Mouse (Mus musculus) forebrain, embryonic 13.5 days (tissue): ENCODE measurements around the gene 2810004N23Rik. TPM values are rescaled to one million over a fixed set of nuclear protein-coding genes. Genes with fewer than 3 reads are reported as not detected.
A peak's percentile ranks its signal among the peaks of the same experiment; 100 is the strongest.

Experiments
- ATAC-seq: fragments of 200-750 bp; cut with Nextera tagmentation; 2 replicates; pipeline ENCODE4 v1.8.0; 2017
- H3K27ac ChIP-seq: fragments of 300-500 bp; sonication (generic); 2 replicates; pipeline ENCODE4 v1.5.1; 2015; ENCODE audit warnings: inconsistent platforms, mild to moderate bottlenecking, moderate library complexity
- H3K27me3 ChIP-seq: fragments of 300-500 bp; sonication (generic); 2 replicates; pipeline ENCODE4 v1.6.1; 2015; ENCODE audit warnings: mild to moderate bottlenecking, inconsistent platforms
- H3K36me3 ChIP-seq: fragments of 300-500 bp; sonication (generic); 2 replicates; pipeline ENCODE4 v1.6.1; 2015; ENCODE audit warnings: mild to moderate bottlenecking, inconsistent platforms; ENCODE audit not compliant: poor library complexity, severe bottlenecking
- H3K4me1 ChIP-seq: fragments of 300-500 bp; sonication (generic); 2 replicates; pipeline ENCODE4 v1.6.1; 2015; ENCODE audit warnings: inconsistent platforms
- H3K4me2 ChIP-seq: fragments of 300-500 bp; sonication (generic); 2 replicates; pipeline ENCODE4 v1.6.1; 2015; ENCODE audit warnings: inconsistent platforms, mild to moderate bottlenecking, moderate library complexity
- H3K4me3 ChIP-seq: fragments of 300-500 bp; sonication (generic); 2 replicates; pipeline ENCODE4 v1.5.1; 2015; ENCODE audit warnings: mild to moderate bottlenecking, inconsistent platforms
- H3K9ac ChIP-seq: fragments of 300-500 bp; sonication (generic); 2 replicates; pipeline ENCODE4 v1.6.1; 2015; ENCODE audit warnings: mild to moderate bottlenecking, inconsistent platforms
- H3K9me3 ChIP-seq: fragments of 300-500 bp; sonication (generic); replicated peaks from 2 replicates; pipeline ENCODE4 v1.6.1; 2016; ENCODE audit warnings: inconsistent platforms
- WGBS: fragments of 180-500 bp; shearing (Covaris S2); methylation state at CpG from one replicate; pipeline ENCODE4 v1.1.7; 2015; 5-methylcytosine and 5-hydroxymethylcytosine counted together
- polyA plus RNA-seq: library from polyadenylated mRNA; unstranded; fragments of >200 nt; fragmentation: Nextera tagmentation; extraction: Ambion mirVana; gene quantifications from 2 replicates; pipeline ENCODE4 v1.2.1, GENCODE M21; 2015

2810004N23Rik gene
- polyA plus RNA-seq, 1 experiment from 2014 or later, result 48.0 TPM

DNA sequence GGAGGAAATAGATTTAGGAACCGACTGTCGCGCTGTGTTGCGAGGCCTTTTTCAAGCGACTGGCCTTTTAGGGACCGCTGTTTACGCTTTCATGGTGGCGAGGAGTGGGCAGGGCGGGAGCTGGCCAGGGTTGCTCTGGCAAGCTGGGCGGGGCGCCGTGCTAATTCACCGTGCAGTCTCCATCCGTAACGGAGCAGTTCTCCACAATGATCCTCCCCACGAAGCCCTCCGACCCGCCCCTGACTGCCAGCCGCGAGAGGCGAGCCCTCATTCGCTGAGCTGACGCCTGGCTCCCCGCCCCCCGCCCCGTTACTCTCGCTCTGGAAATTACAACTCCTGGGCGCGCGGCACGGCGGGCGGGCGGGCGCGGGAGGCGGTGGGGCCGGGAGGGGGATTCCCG, 70.2 kb downstream of the 2810004N23Rik start, which contains the start of gene Trim67:
Gene Trim67, plus strand, starts transcription at position 385 of the 400 bp plus-strand sequence.
- Histone ChIP-seq H3K36me3 (no peaks in the 10 kb centered on the region), H3K4me1 (peaks cover 57% of the 10 kb centered on the region), H3K4me3 (peak within 1 kb of the TSS; percentile 66), H3K9ac (peak within 1 kb of the TSS; percentile 80), H3K27me3 (peaks cover 53% of the 10 kb centered on the region), H3K9me3 (no peaks in the 10 kb centered on the region), H3K27ac (peak within 1 kb of the TSS; percentile 96), H3K4me2 (peak within 1 kb of the TSS; percentile 90)
- ATAC-seq, result peak; percentile 92
- WGBS, result under 1% methylated on average over 39 of the region's 39 CpGs

DNA sequence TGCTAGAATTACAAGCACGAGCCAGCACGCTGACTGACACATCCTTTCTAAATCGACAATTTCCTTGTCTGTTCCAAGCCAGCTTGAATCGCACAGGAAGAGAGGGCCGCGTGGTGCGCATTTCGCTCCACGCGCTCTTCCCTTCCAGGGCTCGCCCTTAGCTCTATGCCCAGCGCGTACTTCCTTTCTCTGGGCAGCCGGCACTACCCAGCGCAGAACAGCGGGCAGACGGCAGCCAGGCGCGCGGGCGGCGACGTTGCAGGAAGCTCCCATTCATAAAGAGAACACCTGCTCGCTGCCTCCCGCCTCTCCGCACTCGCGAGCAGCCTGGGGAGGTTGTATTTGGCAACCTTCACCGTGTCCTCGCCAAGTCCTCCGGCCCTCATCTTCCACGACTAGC, 70.7 kb downstream of the 2810004N23Rik start:
- Histone ChIP-seq H3K36me3 (no peaks in the 10 kb centered on the region), H3K4me1 (peaks cover 53% of the 10 kb centered on the region), H3K9ac (peak overlapping the region; percentile 80), H3K4me3 (peak overlapping the region; percentile 66), H3K9me3 (no peaks in the 10 kb centered on the region), H3K4me2 (peak overlapping the region; percentile 90), H3K27ac (peak overlapping the region; percentile 96), H3K27me3 (peaks cover 49% of the 10 kb centered on the region)
- ATAC-seq, result peak; percentile 64
- WGBS, result under 1% methylated on average over 32 of the region's 32 CpGs

DNA sequence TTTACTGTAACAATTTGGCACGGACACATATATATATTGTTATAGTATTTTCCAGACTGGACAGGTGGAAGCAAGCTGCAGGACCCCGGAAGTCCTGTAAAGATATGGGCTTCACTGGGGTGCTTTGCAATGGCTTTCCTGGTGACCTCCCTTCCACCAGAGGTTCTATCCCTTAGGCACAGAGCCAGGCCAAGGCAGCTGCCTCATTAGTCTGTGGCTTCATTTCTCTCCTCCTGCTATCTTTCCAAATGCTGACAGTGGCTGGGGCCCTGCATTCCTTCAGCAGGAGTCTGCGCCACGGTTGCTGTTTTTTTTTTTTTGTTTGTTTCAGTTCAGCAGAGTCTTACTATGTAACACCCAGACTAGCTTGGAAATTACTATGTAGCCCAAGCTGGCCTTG, 71.2 kb downstream of the 2810004N23Rik start:
- Histone ChIP-seq H3K9me3 (no peaks in the 10 kb centered on the region), H3K4me1 (peaks cover 49% of the 10 kb centered on the region), H3K36me3 (no peaks in the 10 kb centered on the region), H3K27me3 (peaks cover 47% of the 10 kb centered on the region), H3K4me2 (peak overlapping the region; percentile 90), H3K4me3 (peak overlapping the region; percentile 66), H3K27ac (peak overlapping the region; percentile 96), H3K9ac (peak overlapping the region; percentile 80)
- ATAC-seq, result no peak
- 46% methylated on average over 4 of the region's 4 CpGs for WGBS

DNA sequence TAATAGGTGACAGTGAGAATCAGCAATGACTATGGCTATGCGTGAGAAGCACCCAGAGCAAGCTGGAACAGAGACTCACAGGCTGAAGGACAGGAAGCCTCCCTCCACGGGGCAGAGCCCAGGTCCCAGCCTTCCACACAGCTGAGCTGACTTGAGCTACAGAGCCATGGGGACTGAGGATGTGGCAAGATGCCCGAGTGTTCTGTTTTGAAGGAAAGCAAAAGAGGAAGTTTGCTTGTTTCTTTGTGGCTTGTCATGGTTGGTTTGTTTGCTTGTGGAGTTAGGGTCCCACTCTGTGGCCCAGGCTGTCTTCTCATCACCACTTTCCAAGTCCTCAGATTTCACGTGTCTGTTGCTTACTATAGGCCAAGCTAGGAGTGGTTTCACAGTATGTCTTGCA, 72.2 kb downstream of the 2810004N23Rik start:
- H3K4me2 ChIP-seq, result no peak overlapping the region
- no peak for ATAC-seq
- no peaks in the 10 kb centered on the region for H3K9me3 ChIP-seq
- no peaks in the 10 kb centered on the region for H3K36me3 ChIP-seq
- WGBS, result 76% methylated on average over 4 of the region's 4 CpGs
- no peak overlapping the region for H3K4me3 ChIP-seq
- H3K4me1 ChIP-seq, result peaks cover 38% of the 10 kb centered on the region
- peaks cover 38% of the 10 kb centered on the region for H3K27me3 ChIP-seq
- H3K9ac ChIP-seq, result no peak overlapping the region
- H3K27ac ChIP-seq, result no peak overlapping the region

Other genes starting within 250 kb of the 2810004N23Rik start
- 18.0 and 19.2 TPM in 2 replicates for gene 2310022B05Rik, start 199.8 kb downstream of the 2810004N23Rik start, polyA plus RNA-seq
- 48.4 and 54.8 TPM in 2 replicates for gene Ttc13, start 141.1 kb downstream of the 2810004N23Rik start, polyA plus RNA-seq
- 29.9 and 36.0 TPM in 2 replicates for gene Arv1, start 141.0 kb downstream of the 2810004N23Rik start, polyA plus RNA-seq
- gene Fam89a, start 111.3 kb downstream of the 2810004N23Rik start, polyA plus RNA-seq, result 0.34 and 0.36 TPM in 2 replicates
- gene Trim67, start 70.0 kb downstream of the 2810004N23Rik start, polyA plus RNA-seq, result 9.4 and 9.8 TPM in 2 replicates
- 100 and 110 TPM in 2 replicates for gene Gnpat, start 87 bp downstream of the 2810004N23Rik start, polyA plus RNA-seq
- gene Exoc8, start 34.6 kb upstream of the 2810004N23Rik start, polyA plus RNA-seq, result 10.3 and 11.1 TPM in 2 replicates
- 9.6 and 9.8 TPM in 2 replicates for gene Sprtn, start 34.8 kb upstream of the 2810004N23Rik start, polyA plus RNA-seq
- 18.0 and 18.7 TPM in 2 replicates for gene Egln1, start 86.2 kb upstream of the 2810004N23Rik start, polyA plus RNA-seq
- 128 and 133 TPM in 2 replicates for gene Tsnax, start 149.9 kb upstream of the 2810004N23Rik start, polyA plus RNA-seq
- 0.78 and 0.80 TPM in 2 replicates for gene Disc1, start 191.1 kb upstream of the 2810004N23Rik start, polyA plus RNA-seq